Mouse (Mus musculus): Measurements from ENCODE around the gene Rasa3. TPM values are rescaled to one million over a fixed set of nuclear protein-coding genes. Genes with fewer than 3 reads are reported as not detected.
A peak's percentile ranks its signal among the peaks of the same experiment; 100 is the strongest.

Rasa3 gene
- total RNA-seq, 2 experiments from 2014 or later, result 62.6 to 73.0 TPM

DNA sequence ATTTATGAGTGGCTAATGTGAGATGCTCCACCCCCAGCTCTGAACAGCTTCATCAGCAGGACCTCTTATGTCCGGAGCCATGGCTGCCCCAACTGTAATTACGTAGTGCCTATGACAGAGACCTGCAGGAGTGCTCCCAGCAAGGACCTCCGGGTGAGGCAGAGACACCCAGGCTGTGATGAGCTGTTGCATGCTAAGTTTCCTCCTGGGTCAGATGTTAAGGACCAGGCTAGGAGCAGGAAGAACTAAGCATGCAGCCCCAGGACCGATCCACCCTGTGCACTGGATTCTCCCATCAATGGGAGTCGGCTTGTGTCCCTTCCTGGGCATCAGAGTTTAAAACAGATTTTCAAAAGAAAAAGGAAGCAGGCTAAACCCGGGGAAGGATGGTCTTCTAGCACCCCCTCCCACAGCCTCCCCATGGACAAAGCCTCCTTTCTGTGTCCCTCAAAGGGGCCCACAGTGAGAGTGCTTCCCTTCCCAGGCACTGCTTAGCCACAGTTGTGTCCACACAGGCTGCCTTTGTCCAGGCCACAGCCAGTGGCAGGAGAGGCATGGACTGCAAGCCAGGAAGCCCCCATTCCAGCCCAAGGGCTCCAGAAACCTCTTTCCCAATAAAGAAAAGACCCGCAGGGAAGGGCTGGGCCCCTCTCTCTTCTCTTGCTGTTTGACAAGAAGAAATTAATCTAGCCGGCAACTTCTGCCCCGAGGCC, 54.2 kb downstream of the Rasa3 start:
- peak; percentile 60 to 71 for DNase-seq (ENCODE audit: low spot score in 2 of 2)

GRCm38 (mm10) chr8:13620226-13620920, 57.0 kb downstream of the Rasa3 start:
- DNase-seq (ENCODE audit: low spot score in 2 of 2), result no peak

DNA sequence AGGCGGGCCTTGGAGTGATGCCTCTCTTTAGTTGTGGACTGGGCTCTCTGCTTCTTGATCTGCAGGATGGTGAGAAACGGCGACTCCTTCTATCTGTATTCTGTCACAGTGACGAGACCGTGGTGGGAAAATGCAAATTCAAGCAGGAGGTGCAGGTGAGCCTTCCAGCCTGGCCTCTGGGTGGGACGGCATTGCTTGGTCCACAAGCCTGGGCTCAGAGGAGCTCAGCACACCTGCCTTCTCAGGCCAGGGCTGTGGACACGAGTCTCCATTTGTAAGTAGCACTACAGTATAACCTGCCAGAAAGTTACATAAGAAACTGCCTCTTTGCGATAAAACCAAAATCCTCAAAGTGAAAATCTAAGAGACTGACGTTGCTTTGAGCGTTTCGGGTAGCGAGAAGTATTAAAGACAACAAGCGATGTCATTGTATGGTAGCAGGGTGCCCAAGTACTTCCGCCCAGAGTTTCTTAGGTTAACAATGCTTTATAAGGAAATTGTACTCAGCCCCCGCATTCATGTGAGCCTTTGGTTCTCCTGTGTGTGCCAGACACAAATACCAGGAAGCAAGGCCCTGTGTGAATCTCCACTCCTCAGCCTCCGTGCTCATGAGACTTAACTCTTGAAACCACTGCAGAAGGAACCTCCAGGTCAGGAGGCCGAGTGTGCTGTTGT, 60.4 kb downstream of the Rasa3 start:
- DNase-seq (ENCODE audit: low spot score in 2 of 2), result no peak

- DNase-seq (ENCODE audit: low spot score in 2 of 2), result peak in 1 of 2 experiments; percentile 31
Observed at GRCm38 (mm10) chr8:13614924-13615391, 62.4 kb downstream of the Rasa3 start.

- DNase-seq (ENCODE audit: low spot score in 2 of 2), result no peak
Observed at GRCm38 (mm10) chr8:13614136-13614535, 63.3 kb downstream of the Rasa3 start.

DNA sequence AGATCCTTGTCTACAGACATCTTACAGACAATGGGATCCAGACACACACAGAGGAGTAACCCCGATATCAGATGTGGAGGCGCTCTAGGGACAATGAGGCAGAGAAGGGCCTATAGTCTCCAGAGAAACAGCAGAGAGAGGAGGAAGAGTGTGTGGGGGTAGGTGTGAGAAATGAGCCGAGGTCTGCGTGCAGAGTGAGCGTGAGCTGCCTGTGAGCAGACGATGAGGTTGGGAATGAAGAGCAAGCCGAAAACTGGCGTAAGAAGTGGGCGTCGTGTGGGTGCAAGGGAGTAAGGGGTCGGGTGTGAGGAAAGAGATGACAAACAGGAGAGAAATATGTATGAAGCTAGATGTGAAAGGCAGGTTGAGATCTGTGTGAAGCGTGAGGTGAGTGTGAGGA, 65.7 kb downstream of the Rasa3 start:
- no peak for DNase-seq (ENCODE audit: low spot score in 2 of 2)

GRCm38 (mm10) chr8:13609971-13610370, 67.4 kb downstream of the Rasa3 start:
- no peak for DNase-seq (ENCODE audit: low spot score in 2 of 2)

DNA sequence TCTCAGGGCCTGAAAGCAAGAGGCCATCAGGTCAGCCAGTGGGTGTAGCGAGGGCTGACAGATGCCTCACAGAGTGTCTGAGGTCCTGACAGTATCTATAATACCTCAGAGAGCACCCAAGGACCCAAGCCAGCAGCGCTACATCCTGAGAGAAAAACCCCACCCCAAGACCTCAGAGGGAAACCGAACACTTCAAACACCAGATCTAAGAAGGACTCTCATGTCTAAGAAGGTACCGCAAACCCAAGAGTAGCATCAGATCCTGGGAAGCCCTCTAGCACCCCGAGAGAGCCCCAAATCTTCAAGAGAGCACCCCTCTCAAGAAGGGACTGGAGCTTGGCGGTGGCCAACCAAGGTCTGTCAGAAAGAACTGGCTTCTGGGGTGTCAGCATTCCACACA, 68.5 kb downstream of the Rasa3 start:
- no peak for DNase-seq (ENCODE audit: low spot score in 2 of 2)

- DNase-seq (ENCODE audit: low spot score in 2 of 2), result no peak
Observed at GRCm38 (mm10) chr8:13605920-13606480, 71.4 kb downstream of the Rasa3 start.

DNA sequence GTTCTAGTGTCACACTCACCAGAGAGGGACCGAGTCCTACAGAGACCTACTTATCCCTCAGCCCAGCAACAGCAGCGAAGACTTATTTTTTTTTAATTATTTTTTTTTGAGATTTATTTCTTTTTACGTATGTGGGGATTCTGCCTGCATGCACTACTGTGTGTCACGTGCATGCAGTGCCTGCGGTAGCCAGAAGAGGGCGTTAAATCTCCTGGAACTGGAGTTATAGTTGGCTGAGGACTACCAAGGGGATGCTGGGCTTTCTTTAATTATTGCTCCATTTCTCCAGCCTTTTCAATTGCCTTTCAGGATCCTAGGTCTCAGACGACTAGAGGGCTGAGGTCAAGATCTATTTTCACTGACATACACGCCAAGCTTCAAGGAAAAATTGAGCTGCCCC, 74.8 kb downstream of the Rasa3 start:
- DNase-seq (ENCODE audit: low spot score in 2 of 2), result peak; percentile 70 to 73

- no peak for DNase-seq (ENCODE audit: low spot score in 2 of 2)
Observed at GRCm38 (mm10) chr8:13601166-13601565, 76.2 kb downstream of the Rasa3 start.

DNA sequence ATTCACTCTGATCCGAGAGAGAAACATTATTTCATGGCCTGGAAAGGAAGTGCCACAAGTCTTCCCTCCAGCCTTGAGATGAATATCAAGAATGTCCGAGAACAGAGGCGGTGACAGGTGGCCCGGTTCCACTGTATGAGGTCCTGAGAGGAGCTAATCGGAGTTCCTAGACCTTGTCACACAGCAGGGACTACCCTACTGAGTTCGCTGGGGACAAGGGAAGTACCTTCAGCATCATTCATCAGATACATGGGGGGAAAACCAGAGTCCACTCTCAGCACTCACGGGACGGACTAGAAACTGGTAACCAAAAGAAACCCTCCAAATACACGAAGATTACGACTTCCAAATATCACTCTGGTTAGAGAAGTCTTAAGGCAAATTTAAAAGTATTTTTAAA, 76.7 kb downstream of the Rasa3 start:
- no peak for DNase-seq (ENCODE audit: low spot score in 2 of 2)

- no peak for DNase-seq (ENCODE audit: low spot score in 2 of 2)
Observed at GRCm38 (mm10) chr8:13600204-13600603, 77.2 kb downstream of the Rasa3 start.

- DNase-seq (ENCODE audit: low spot score in 2 of 2), result no peak
Observed at GRCm38 (mm10) chr8:13597777-13598176, 79.6 kb downstream of the Rasa3 start.

DNA sequence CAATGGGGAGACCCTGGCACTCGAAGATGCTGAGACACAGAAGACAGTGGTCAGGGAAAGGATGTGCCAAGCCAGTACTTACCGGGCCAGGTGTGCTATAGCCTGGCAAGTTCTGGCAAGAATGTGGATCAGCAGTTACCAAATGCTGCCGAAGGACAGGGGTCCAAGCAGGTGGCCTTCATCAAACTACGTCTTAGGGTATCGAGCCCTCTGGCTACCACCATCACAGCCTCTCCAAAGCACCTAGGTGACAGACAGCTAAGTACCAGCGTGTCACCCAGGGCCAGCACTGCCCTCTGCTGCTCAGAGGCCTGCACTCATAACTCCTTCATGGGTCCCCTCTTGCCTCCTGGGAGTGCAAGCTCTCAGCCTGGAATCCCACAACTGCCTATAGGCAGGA, 81.5 kb downstream of the Rasa3 start:
- no peak for DNase-seq (ENCODE audit: low spot score in 2 of 2)

GRCm38 (mm10) chr8:13594884-13595323, 82.5 kb downstream of the Rasa3 start:
- peak; percentile 24 to 37 for DNase-seq (ENCODE audit: low spot score in 2 of 2)

- DNase-seq (ENCODE audit: low spot score in 2 of 2), result no peak
Observed at GRCm38 (mm10) chr8:13593340-13593739, 84.1 kb downstream of the Rasa3 start.

DNA sequence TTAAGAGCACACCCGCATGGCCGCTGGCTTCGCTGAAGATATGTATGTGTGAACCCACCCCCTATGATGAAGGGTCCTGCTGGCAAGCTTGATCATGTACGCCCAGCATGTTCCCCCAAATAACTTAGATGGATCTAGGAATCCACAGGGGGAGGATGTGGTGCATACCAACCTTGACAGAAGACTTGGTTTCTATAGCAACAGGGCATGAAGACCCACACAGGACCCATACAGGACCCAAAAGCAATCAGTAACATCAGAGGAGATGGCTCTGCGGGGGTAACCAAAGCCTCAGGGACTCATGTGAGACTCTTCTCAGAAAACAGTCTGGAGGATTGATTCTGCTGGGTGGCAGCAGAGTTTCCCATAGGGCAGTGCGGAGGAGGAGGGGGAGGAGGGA, 86.2 kb downstream of the Rasa3 start:
- DNase-seq (ENCODE audit: low spot score in 2 of 2), result no peak

- DNase-seq (ENCODE audit: low spot score in 2 of 2), result no peak
Observed at GRCm38 (mm10) chr8:13589071-13589470, 88.3 kb downstream of the Rasa3 start.

DNA sequence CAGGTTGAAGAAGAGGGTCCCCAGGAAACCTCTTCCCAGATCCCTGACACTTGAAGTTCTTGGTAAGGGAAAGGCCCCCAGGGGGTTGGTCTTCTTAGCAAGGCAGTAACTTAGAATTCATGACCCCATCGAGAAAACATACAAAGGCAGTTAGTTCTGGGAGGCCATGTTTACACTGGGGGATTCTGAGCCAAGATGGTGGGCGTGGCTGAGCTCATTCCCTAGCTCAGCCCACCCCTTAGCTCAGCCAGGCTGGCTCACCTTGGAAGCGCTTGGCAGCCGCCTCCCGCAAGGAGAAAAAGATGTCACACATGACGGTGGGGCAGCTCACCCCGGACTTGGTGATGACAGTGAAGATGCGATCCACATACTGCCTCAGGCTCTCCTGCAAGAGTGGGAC, 92.8 kb downstream of the Rasa3 start:
- no peak for DNase-seq (ENCODE audit: low spot score in 2 of 2)

DNA sequence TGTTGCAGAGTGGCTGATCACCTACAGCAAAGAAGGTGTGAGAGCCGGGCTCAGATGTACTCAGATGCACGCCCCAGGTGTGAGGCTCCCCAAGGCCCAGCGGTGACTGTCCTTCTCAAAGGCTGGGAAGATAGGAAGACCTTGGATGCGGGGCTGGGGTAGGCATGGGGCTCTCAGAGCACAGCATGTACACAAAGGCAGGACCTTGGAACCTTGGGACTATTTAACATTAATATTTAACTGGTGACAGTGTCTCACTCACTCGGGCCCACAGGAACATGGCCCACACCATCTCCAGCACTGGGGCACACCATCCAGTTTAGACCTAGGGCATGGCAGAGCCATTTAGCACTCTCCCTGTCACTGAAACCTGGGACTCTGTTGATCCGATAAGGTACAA, 99.5 kb downstream of the Rasa3 start:
- no peak for DNase-seq (ENCODE audit: low spot score in 2 of 2)

GRCm38 (mm10) chr8:13571999-13572398, 105.4 kb downstream of the Rasa3 start:
- no peak for DNase-seq (ENCODE audit: low spot score in 2 of 2)
